Mouse (Mus musculus): ENCODE measurements around the gene Abt1. TPM values are rescaled to one million over a fixed set of nuclear protein-coding genes. Genes with fewer than 3 reads are reported as not detected.
A peak's percentile ranks its signal among the peaks of the same experiment; 100 is the strongest.
"Not testable (repeated sequence)": the region's sequence is repeated elsewhere in the genome, so short reads cannot be mapped to it uniquely, and the experiment has no call there.

Abt1 gene
- total RNA-seq, 2 experiments from 2014 or later: 3.6 to 3.9 TPM

- no peak for TF ChIP-seq CTCF (IDR thresholded peaks at IDR 0.05)
- intact Hi-C loops (cut with DNase I): loop anchor here (5.0 kb wide), 1 partner anchor 38 kb away; no protein-coding TSS in a partner anchor
- DNase-seq: no peak
- no peak overlapping the region for H3K4me3 ChIP-seq
- no peak overlapping the region for H3K27ac ChIP-seq
These were observed 13.0 kb downstream of the Abt1 start for GRCm38 (mm10) chr13:23410632-23411031.

GRCm38 (mm10) chr13:23402626-23403025 is 21.0 kb downstream of the Abt1 start:
- TF ChIP-seq CTCF (IDR thresholded peaks at IDR 0.05): no peak
- DNase-seq: no peak
- H3K27ac ChIP-seq: no peak overlapping the region
- H3K4me3 ChIP-seq: no peak overlapping the region
- intact Hi-C loops (cut with DNase I): loop anchor here (10.0 kb wide), 1 partner anchor 108 kb away; no protein-coding TSS in a partner anchor

- Histone ChIP-seq H3K27ac (no peak overlapping the region), H3K4me3 (peak overlapping the region; percentile 63)
- DNase-seq: peak; percentile 76
- TF ChIP-seq CTCF (IDR thresholded peaks at IDR 0.05): peak; percentile 100; the same call in 1 of the 2 replicates
- intact Hi-C loops (cut with DNase I): loop anchor here (1.0 to 10.0 kb wide), 2 partner anchors 10 to 107 kb away; no protein-coding TSS in a partner anchor
These were observed 21.8 kb downstream of the Abt1 start for GRCm38 (mm10) chr13:23401683-23402527.

GRCm38 (mm10) chr13:23400771-23401682 is 22.6 kb downstream of the Abt1 start:
- H3K4me3 ChIP-seq: peak overlapping the region; percentile 63
- intact Hi-C loops (cut with DNase I): loop anchor here (1.0 to 10.0 kb wide), 2 partner anchors 11 to 106 kb away; no protein-coding TSS in a partner anchor
- no peak for TF ChIP-seq CTCF (IDR thresholded peaks at IDR 0.05)
- no peak overlapping the region for H3K27ac ChIP-seq
- no peak for DNase-seq

GRCm38 (mm10) chr13:23396913-23397312 is 26.8 kb downstream of the Abt1 start:
- intact Hi-C loops (cut with DNase I); H3K27ac ChIP-seq; H3K4me3 ChIP-seq; DNase-seq: not testable (repeated sequence)

- Histone ChIP-seq H3K27ac (no peak overlapping the region), H3K4me3 (peak overlapping the region; percentile 60)
- intact Hi-C loops (cut with DNase I): no loop called here
- DNase-seq: no peak
- TF ChIP-seq CTCF (IDR thresholded peaks at IDR 0.05): no peak
These were observed 27.4 kb downstream of the Abt1 start for GRCm38 (mm10) chr13:23396246-23396703.

GRCm38 (mm10) chr13:23395301-23396245 is 28.1 kb downstream of the Abt1 start:
- H3K4me3 ChIP-seq: peak overlapping the region; percentile 60
- no peak for DNase-seq
- intact Hi-C loops (cut with DNase I): no loop called here
- no peak for TF ChIP-seq CTCF (IDR thresholded peaks at IDR 0.05)
- H3K27ac ChIP-seq: no peak overlapping the region

GRCm38 (mm10) chr13:23387548-23387947 is 36.1 kb downstream of the Abt1 start:
- intact Hi-C loops (cut with DNase I): no loop called here
- Histone ChIP-seq H3K4me3 (no peak overlapping the region), H3K27ac (no peak overlapping the region)
- TF ChIP-seq CTCF (IDR thresholded peaks at IDR 0.05): no peak
- DNase-seq: no peak

GRCm38 (mm10) chr13:23383127-23383526 is 40.5 kb downstream of the Abt1 start:
- no peak for TF ChIP-seq CTCF (IDR thresholded peaks at IDR 0.05)
- no peak overlapping the region for H3K4me3 ChIP-seq
- intact Hi-C loops (cut with DNase I): no loop called here
- no peak for DNase-seq
- no peak overlapping the region for H3K27ac ChIP-seq

- TF ChIP-seq CTCF (IDR thresholded peaks at IDR 0.05): no peak
- no peak for DNase-seq
- intact Hi-C loops (cut with DNase I): loop anchor here (5.0 kb wide), 1 partner anchor 40 kb away; no protein-coding TSS in a partner anchor
These were observed 51.2 kb downstream of the Abt1 start for GRCm38 (mm10) chr13:23372433-23372832.

GRCm38 (mm10) chr13:23370075-23370474 is 53.6 kb downstream of the Abt1 start:
- intact Hi-C loops (cut with DNase I): loop anchor here (5.0 kb wide), 1 partner anchor 42 kb away; no protein-coding TSS in a partner anchor
- no peak for DNase-seq
- no peak overlapping the region for H3K27ac ChIP-seq
- H3K4me3 ChIP-seq: peak overlapping the region; percentile 99
- no peak for TF ChIP-seq CTCF (IDR thresholded peaks at IDR 0.05)

More at GRCm38 (mm10) chr13:23372433-23372832, 51.2 kb downstream of the Abt1 start:
- Histone ChIP-seq H3K27ac (no peak overlapping the region), H3K4me3 (no peak overlapping the region)

All from gastrocnemius, adult 2 months (tissue).